Mouse (Mus musculus) MEL (cell line): Measurements from ENCODE around the gene Itga9.

Source experiments
- CTCF ChIP-seq, 3 experiments: IDR thresholded peaks in 2 of 3; conservative IDR thresholded peaks in 1 of 3; 2 replicates each; pipeline ENCODE4 v1.5.1; 2011 to 2012; ENCODE audit warnings: low read length in 3 of 3, low read depth in 2 of 3, mild to moderate bottlenecking in 2 of 3, improper control_type of control experiment in 1 of 3, inconsistent platforms in 1 of 3, mixed read lengths in 1 of 3, moderate library complexity in 1 of 3; ENCODE audit not compliant: control insufficient read depth in 1 of 3, insufficient read depth in 1 of 3, poor library complexity in 1 of 3, severe bottlenecking in 1 of 3
- E2F4 ChIP-seq: IDR thresholded peaks from 2 replicates; pipeline ENCODE4 v1.6.1; 2011; ENCODE audit warnings: low read depth, low read length, improper control_type of control experiment, borderline replicate concordance
- EP300 ChIP-seq, 2 experiments: IDR thresholded peaks; 2 replicates each; pipeline ENCODE4 v1.6.1; 2011; ENCODE audit warnings: improper control_type of control experiment in 2 of 2, low read length in 2 of 2, low read depth in 1 of 2, mild to moderate bottlenecking in 1 of 2
- GATA1 ChIP-seq: IDR thresholded peaks from 2 replicates; pipeline ENCODE4 v1.6.1; 2011; ENCODE audit warnings: low read depth, low read length, improper control_type of control experiment
- MAFK ChIP-seq: IDR thresholded peaks from 2 replicates; pipeline ENCODE4 v1.6.1; 2011; ENCODE audit warnings: low read depth, mild to moderate bottlenecking, low read length, improper control_type of control experiment, borderline replicate concordance
- POLR2A ChIP-seq, 2 experiments: IDR thresholded peaks; 2 replicates each; pipeline ENCODE4 v1.6.1; 2011 to 2012; ENCODE audit warnings: low read length in 2 of 2, mild to moderate bottlenecking in 2 of 2, control low read depth in 1 of 2, improper control_type of control experiment in 1 of 2, low read depth in 1 of 2, moderate library complexity in 1 of 2; ENCODE audit not compliant: control insufficient read depth in 1 of 2, insufficient read depth in 1 of 2, poor library complexity in 1 of 2
- POLR2AphosphoS2 ChIP-seq: IDR thresholded peaks from 2 replicates; pipeline ENCODE4 v1.6.1; 2011; ENCODE audit warnings: low read length, improper control_type of control experiment
- ZMIZ1 ChIP-seq: IDR thresholded peaks from 2 replicates; pipeline ENCODE4 v1.6.1; 2012; ENCODE audit warnings: low read depth, mild to moderate bottlenecking, inconsistent platforms, low read length, improper control_type of control experiment, moderate library complexity
- ZNF384 ChIP-seq: IDR thresholded peaks from 2 replicates; pipeline ENCODE4 v1.6.1; 2012; ENCODE audit warnings: low read depth, mild to moderate bottlenecking, inconsistent platforms, low read length, improper control_type of control experiment

- TF ChIP-seq EP300 (IDR thresholded peaks at IDR 0.05; ENCODE audit: low read depth in 1 of 2, low read length in 2 of 2) (no peak), CTCF (IDR thresholded peaks at IDR 0.05 in 2 of 3, conservative IDR thresholded peaks at IDR 0.05 in 1 of 3; ENCODE audit: control insufficient read depth in 1 of 3, insufficient read depth in 1 of 3, low read depth in 2 of 3, low read length in 3 of 3, poor library complexity in 1 of 3, severe bottlenecking in 1 of 3) (no peak), E2F4 (no peak), POLR2AphosphoS2 (no peak), ZMIZ1 (no peak), MAFK (no peak), ZNF384 (no peak), GATA1 (no peak), POLR2A (IDR thresholded peaks at IDR 0.05; ENCODE audit: control insufficient read depth in 1 of 2, insufficient read depth in 1 of 2, low read depth in 1 of 2, low read length in 2 of 2, poor library complexity in 1 of 2) (no peak)
These were observed 331.0 kb downstream of the Itga9 start for GRCm38 (mm10) chr9:118937515-118937914.
